9 mouse cellular contexts compared by ENCODE assay signal in genomic region chr1:132191786-132192680, GRCm38 (mm10). TPM values are rescaled to one million over a fixed set of nuclear protein-coding genes. Genes with fewer than 3 reads are reported as not detected.
DNase-seq lines count a peak whose midpoint lies in the region; ATAC-seq and TF ChIP-seq lines count a peak whose summit lies in the region.
"Had no signal": no experiment of that assay in that cellular context is flagged by ENCODE, and none has a peak within 500 bp of the region (broad histone marks: within the 10 kb centered on the region; RNA-seq: fewer than 3 reads in every experiment).

No protein-coding gene starts in this region.

- no peak for ATAC-seq in kidney, embryonic 16.5 days (ENCODE audit: low FRiP score, low TSS enrichment)
- ATAC-seq in midbrain, postnatal 0 days (ENCODE audit: low FRiP score) = peak; percentile 13; the same call in 1 of the 2 replicates

- H3K4me3 ChIP-seq in kidney, embryonic 16.5 days (ENCODE audit: low read length) = peak overlapping the region; percentile 63
- H3K4me3 ChIP-seq in hindbrain, embryonic 10.5 days = peak overlapping the region; percentile 91
- peak overlapping the region; percentile 83 for H3K4me3 ChIP-seq in midbrain, postnatal 0 days (ENCODE audit: low read depth, low read length)

- no peak for DNase-seq in kidney, postnatal 14 days
- DNase-seq in embryo, embryonic 10 days (ENCODE audit: low spot score) = peak; percentile 77
- peak; percentile 71 for DNase-seq in hindbrain, embryonic 10.5 days (ENCODE audit: low spot score)
- DNase-seq in midbrain, postnatal 0 days (ENCODE audit: low spot score) = peak; percentile 50
- DNase-seq in spleen, postnatal 4 days (ENCODE audit: low spot score in 2 of 2) = no peak
- DNase-seq in testis, postnatal 10 days (ENCODE audit: low spot score) = no peak
- DNase-seq in c-Kit-positive CD71-positive TER-119-positive erythroid progenitor cells, embryonic 14.5 days (ENCODE audit: low spot score) = no peak

- TF ChIP-seq CTCF in midbrain, postnatal 0 days (IDR thresholded peaks at IDR 0.05) = peak; percentile 63

- peaks cover 79% of the 10 kb centered on the region for H3K27me3 ChIP-seq in kidney, embryonic 16.5 days (ENCODE audit: insufficient read depth, low read length)
- H3K27me3 ChIP-seq in hindbrain, embryonic 10.5 days (ENCODE audit: insufficient read depth, poor library complexity, severe bottlenecking) = peaks cover 78% of the 10 kb centered on the region
- H3K27me3 ChIP-seq in midbrain, postnatal 0 days (ENCODE audit: insufficient read depth, low read length) = no peaks in the 10 kb centered on the region

- no peaks in the 10 kb centered on the region for H3K9me3 ChIP-seq in kidney, embryonic 16.5 days (ENCODE audit: low read length)
- H3K9me3 ChIP-seq in hindbrain, embryonic 10.5 days = no peaks in the 10 kb centered on the region
- no peaks in the 10 kb centered on the region for H3K9me3 ChIP-seq in midbrain, postnatal 0 days (ENCODE audit: low read length)

- 4% methylated on average over 16 of the region's 16 CpGs for WGBS in kidney, embryonic 16.5 days
- WGBS in hindbrain, embryonic 10.5 days = 3% methylated on average over 16 of the region's 16 CpGs
- WGBS in midbrain, postnatal 0 days = 2% methylated on average over 15 of the region's 16 CpGs

- H3K4me1 ChIP-seq in kidney, embryonic 16.5 days (ENCODE audit: insufficient read depth, low read length) = peaks cover 33% of the 10 kb centered on the region
- peaks cover 97% of the 10 kb centered on the region for H3K4me1 ChIP-seq in hindbrain, embryonic 10.5 days (replicated peaks)
- H3K4me1 ChIP-seq in midbrain, postnatal 0 days (ENCODE audit: insufficient read depth, low read length) = peaks cover 29% of the 10 kb centered on the region

- no peak overlapping the region for H3K27ac ChIP-seq in kidney, embryonic 16.5 days (ENCODE audit: low read length)
- peak overlapping the region; percentile 100 for H3K27ac ChIP-seq in hindbrain, embryonic 10.5 days
- H3K27ac ChIP-seq in midbrain, postnatal 0 days (ENCODE audit: low read depth, low read length) = peak overlapping the region; percentile 99

- peak overlapping the region; percentile 98 for H3K4me2 ChIP-seq in kidney, embryonic 16.5 days (replicated peaks; ENCODE audit: low read depth, low read length)
- H3K4me2 ChIP-seq in midbrain, postnatal 0 days (ENCODE audit: low read depth, low read length, poor library complexity, severe bottlenecking) = peak overlapping the region; percentile 76

- H3K9ac ChIP-seq in kidney, embryonic 16.5 days (replicated peaks; ENCODE audit: low read length) = no peak overlapping the region
- peak overlapping the region; percentile 97 for H3K9ac ChIP-seq in midbrain, postnatal 0 days (replicated peaks; ENCODE audit: low read length, poor library complexity, severe bottlenecking)

- no peaks in the 10 kb centered on the region for H3K36me3 ChIP-seq in kidney, embryonic 16.5 days (ENCODE audit: insufficient read depth, low read length)
- 0 out of 2 replicates have a peak, but pooled peaks cover 6% of the 10 kb centered on the region for H3K36me3 ChIP-seq in hindbrain, embryonic 10.5 days
- no peaks in the 10 kb centered on the region for H3K36me3 ChIP-seq in midbrain, postnatal 0 days (ENCODE audit: insufficient read depth, low read length)

RNA-seq across cellular contexts. Expression of gene AC124108.1, which starts 0.8 kb away (rescaled TPM):
- polyA plus RNA-seq in kidney, embryonic 16.5 days (2015; fragmentation: Nextera tagmentation; extraction: Ambion mirVana) = 0.10 and 0.13 TPM in 2 replicates
- polyA plus RNA-seq in hindbrain, embryonic 10.5 days (2016; fragmentation: Nextera tagmentation; extraction: Ambion mirVana) = 1.6 and 2.8 TPM in 2 replicates
- total RNA-seq in midbrain, postnatal 0 days (2014; rRNA removed) = 3.9 and 6.9 TPM in 2 replicates
- 0.50 and 0.54 TPM in 2 replicates for polyA plus RNA-seq in midbrain, postnatal 0 days (2015; fragmentation: Nextera tagmentation; extraction: Ambion mirVana)
- total RNA-seq: neutrophil, adult 5-6 weeks had no signal

RNA-seq across cellular contexts. Expression of gene Lemd1, which starts 0.8 kb away (rescaled TPM):
- polyA plus RNA-seq in kidney, embryonic 16.5 days (2015; fragmentation: Nextera tagmentation; extraction: Ambion mirVana) = 0.21 and 0.32 TPM in 2 replicates
- polyA plus RNA-seq in hindbrain, embryonic 10.5 days (2016; fragmentation: Nextera tagmentation; extraction: Ambion mirVana) = 2.6 and 7.7 TPM in 2 replicates
- total RNA-seq in midbrain, postnatal 0 days (2014; rRNA removed) = 9.3 and 12.6 TPM in 2 replicates
- polyA plus RNA-seq in midbrain, postnatal 0 days (2015; fragmentation: Nextera tagmentation; extraction: Ambion mirVana) = 11.3 and 12.6 TPM in 2 replicates
- total RNA-seq: neutrophil, adult 5-6 weeks had no signal

RNA-seq across cellular contexts. Expression of gene Gm10188, which starts 37.5 kb away (rescaled TPM):
- not detected in 2 replicates for polyA plus RNA-seq in kidney, embryonic 16.5 days (2015; fragmentation: Nextera tagmentation; extraction: Ambion mirVana)
- 0.24 and 0.31 TPM in 2 replicates for polyA plus RNA-seq in hindbrain, embryonic 10.5 days (2016; fragmentation: Nextera tagmentation; extraction: Ambion mirVana)
- total RNA-seq in midbrain, postnatal 0 days (2014; rRNA removed) = not detected in 2 replicates
- 0.22 TPM in 1 of 2 replicates, not detected in the other for polyA plus RNA-seq in midbrain, postnatal 0 days (2015; fragmentation: Nextera tagmentation; extraction: Ambion mirVana)
- total RNA-seq: neutrophil, adult 5-6 weeks had no signal

RNA-seq across cellular contexts. Expression of gene Cdk18, which starts 52.5 kb away (rescaled TPM):
- polyA plus RNA-seq in kidney, embryonic 16.5 days (2015; fragmentation: Nextera tagmentation; extraction: Ambion mirVana) = 9.0 and 9.3 TPM in 2 replicates
- 2.1 and 2.2 TPM in 2 replicates for polyA plus RNA-seq in hindbrain, embryonic 10.5 days (2016; fragmentation: Nextera tagmentation; extraction: Ambion mirVana)
- total RNA-seq in midbrain, postnatal 0 days (2014; rRNA removed) = 3.5 and 7.2 TPM in 2 replicates
- 2.4 and 3.1 TPM in 2 replicates for polyA plus RNA-seq in midbrain, postnatal 0 days (2015; fragmentation: Nextera tagmentation; extraction: Ambion mirVana)
- total RNA-seq: neutrophil, adult 5-6 weeks had no signal

Comparison
In these comparisons a context has a peak if more than half of its experiments do, and no peak if none do; other contexts are left out.
1. DNase-seq: peak in embryo, embryonic 10 days (single experiment), hindbrain, embryonic 10.5 days (single experiment) and midbrain, postnatal 0 days (single experiment); none in kidney, postnatal 14 days (single experiment), spleen, postnatal 4 days (0 of 2), testis, postnatal 10 days (single experiment) and c-Kit-positive CD71-positive TER-119-positive erythroid progenitor cells, embryonic 14.5 days (single experiment).
2. Peak in every context shown above with its lines, with median percentiles within 50 percentile points of each other: H3K4me3 ChIP-seq.